Mouse (Mus musculus) small intestine, adult 2 months (tissue): ENCODE measurements around the gene Zbtb9.

Source experiments
- CTCF ChIP-seq: fragments of 200-500 bp; IDR thresholded peaks from 2 replicates; pipeline ENCODE4 v1.5.1; 2012; ENCODE audit warnings: low read depth, mild to moderate bottlenecking, control low read depth, inconsistent platforms, low read length, moderate library complexity, mixed read lengths; ENCODE audit not compliant: insufficient replicate concordance, insufficient read length; ENCODE audit errors: extremely low read depth
- POLR2A ChIP-seq: fragments of 200-500 bp; IDR thresholded peaks from 2 replicates; pipeline ENCODE4 v1.6.1; 2012; ENCODE audit warnings: low read depth, mild to moderate bottlenecking, control low read depth, inconsistent platforms, low read length, moderate library complexity

GRCm38 (mm10) chr17:27056812-27057516 is 84.0 kb downstream of the Zbtb9 start, which contains the start of gene Itpr3:
- TF ChIP-seq POLR2A (peak; percentile 73), CTCF (no peak)
